Mouse (Mus musculus) heart, postnatal 4 days (tissue): ENCODE results near the gene 4933430I17Rik. TPM values are rescaled to one million over a fixed set of nuclear protein-coding genes. Genes with fewer than 3 reads are reported as not detected.
"Not testable (repeated sequence)": the region's sequence is repeated elsewhere in the genome, so short reads cannot be mapped to it uniquely, and the experiment has no call there.

Experiments
- DNase-seq: peaks from one replicate; pipeline ENCODE4 v3.0.0; 2021
- total RNA-seq, 2 experiments: library from RNA; stranded (reverse); gene quantifications; 2 replicates each; pipeline ENCODE4 v1.2.3; 2021

Gene 4933430I17Rik
- total RNA-seq: under 1 TPM; 0.19 to 0.25 TPM

GRCm38 (mm10) chr4:62524651-62525488, at the start of gene 4933430I17Rik, which contains the start of gene Pole3:
TSS of gene 4933430I17Rik (plus strand) at chr4:62525369.
TSS of gene Pole3 (minus strand) at chr4:62525068.
- DNase-seq: peak; percentile 99

- DNase-seq: no peak
These were observed 49.4 kb upstream of the 4933430I17Rik start for GRCm38 (mm10) chr4:62475793-62476192.

- no peak for DNase-seq
These were observed 47.5 kb upstream of the 4933430I17Rik start for GRCm38 (mm10) chr4:62477542-62478244.

- DNase-seq: not testable (repeated sequence)
These were observed 45.6 kb upstream of the 4933430I17Rik start for GRCm38 (mm10) chr4:62479593-62479936.

GRCm38 (mm10) chr4:62479937-62480708, 45.0 kb upstream of the 4933430I17Rik start, which contains the start of gene Bspry:
TSS of gene Bspry (plus strand) at chr4:62480053.
- no peak for DNase-seq

- DNase-seq: no peak
These were observed 44.2 kb upstream of the 4933430I17Rik start for GRCm38 (mm10) chr4:62480709-62481605.

- no peak for DNase-seq
These were observed 40.2 kb upstream of the 4933430I17Rik start for GRCm38 (mm10) chr4:62484928-62485327.

- DNase-seq: no peak
These were observed 39.6 kb upstream of the 4933430I17Rik start for GRCm38 (mm10) chr4:62485450-62486161.

GRCm38 (mm10) chr4:62486162-62486696, 38.9 kb upstream of the 4933430I17Rik start:
- no peak for DNase-seq

- no peak for DNase-seq
These were observed 38.0 kb upstream of the 4933430I17Rik start for GRCm38 (mm10) chr4:62487172-62487571.

GRCm38 (mm10) chr4:62487914-62488313, 37.3 kb upstream of the 4933430I17Rik start:
- no peak for DNase-seq

GRCm38 (mm10) chr4:62492682-62493081, 32.5 kb upstream of the 4933430I17Rik start:
- no peak for DNase-seq

- DNase-seq: no peak
These were observed 30.9 kb upstream of the 4933430I17Rik start for GRCm38 (mm10) chr4:62494230-62494629.

GRCm38 (mm10) chr4:62495946-62496345, 29.2 kb upstream of the 4933430I17Rik start:
- peak; percentile 77 for DNase-seq

GRCm38 (mm10) chr4:62496815-62497214, 28.4 kb upstream of the 4933430I17Rik start:
- DNase-seq: peak; percentile 58

GRCm38 (mm10) chr4:62500799-62501198, 24.4 kb upstream of the 4933430I17Rik start:
- no peak for DNase-seq

GRCm38 (mm10) chr4:62501534-62501933, 23.6 kb upstream of the 4933430I17Rik start:
- no peak for DNase-seq

GRCm38 (mm10) chr4:62501964-62502732, 23.0 kb upstream of the 4933430I17Rik start:
- DNase-seq: peak; percentile 92

GRCm38 (mm10) chr4:62502969-62503368, 22.2 kb upstream of the 4933430I17Rik start:
- no peak for DNase-seq
